Mouse (Mus musculus): ENCODE results near the gene A630001G21Rik.

- TF ChIP-seq CTCF (IDR thresholded peaks at IDR 0.05; ENCODE audit: control insufficient read depth, insufficient read depth, insufficient replicate concordance, low read depth, low read length): no peak
- TF ChIP-seq POLR2A (IDR thresholded peaks at IDR 0.05; ENCODE audit: control insufficient read depth, low read depth, low read length): no peak
Observed at GRCm38 (mm10) chr1:85794106-85794771, 15.8 kb upstream of the A630001G21Rik start.
